Mouse (Mus musculus): ENCODE results near the gene Cd19. TPM values are rescaled to one million over a fixed set of nuclear protein-coding genes. Genes with fewer than 3 reads are reported as not detected.
A peak's percentile ranks its signal among the peaks of the same experiment; 100 is the strongest.

Cd19 gene
- polyA plus RNA-seq, 1 experiment from 2014 or later: not detected

DNA sequence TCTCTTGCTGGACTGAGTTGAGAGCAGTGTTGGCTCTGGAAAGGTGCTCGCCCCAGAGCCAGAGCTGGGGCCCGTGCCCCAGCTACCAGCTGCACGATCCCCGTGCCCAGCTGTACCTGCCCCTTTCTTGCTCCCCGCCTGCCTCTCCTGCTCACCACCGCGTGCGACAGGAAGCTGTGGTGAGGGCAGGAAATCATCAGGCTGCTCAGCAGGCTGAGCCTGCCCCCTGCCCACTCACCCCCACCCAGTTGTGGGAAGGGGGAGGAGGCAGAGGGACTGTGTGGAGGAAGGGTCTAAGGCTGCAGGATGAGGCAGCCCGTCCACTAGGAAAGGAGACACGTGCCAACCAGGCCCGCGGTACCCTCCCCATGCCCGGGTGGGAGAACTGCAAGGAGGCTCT lies 45.3 kb downstream of the Cd19 start, which contains the start of gene Lat:
Gene Lat, minus strand, starts transcription at position 178 of the 400 bp plus-strand sequence.
- H3K4me1 ChIP-seq (ENCODE audit: control insufficient read depth, insufficient read depth, low read length): no peaks in the 10 kb centered on the region
- no peaks in the 10 kb centered on the region for H3K27me3 ChIP-seq (ENCODE audit: control insufficient read depth, insufficient read depth, low read length)
- peak; percentile 31; the same call in 1 of the 2 replicates for ATAC-seq (replicated peaks; ENCODE audit: insufficient number of reproducible peaks, low FRiP score, low TSS enrichment)
- peak within 1 kb of the TSS; percentile 35 for H3K4me2 ChIP-seq
- 40% methylated on average over 13 of the region's 13 CpGs for WGBS (ENCODE audit: insufficient replicate concordance)
- no peak within 1 kb of the TSS for H3K4me3 ChIP-seq (ENCODE audit: low read depth, low read length)
- no peaks in the 10 kb centered on the region for H3K9me3 ChIP-seq (replicated peaks; ENCODE audit: control insufficient read depth, low read length)
- H3K36me3 ChIP-seq (ENCODE audit: control insufficient read depth, insufficient read depth, low read length): peaks cover 15% of the 10 kb centered on the region; the same call in 1 of the 2 replicates
- H3K27ac ChIP-seq (ENCODE audit: low read depth, low read length): no peak within 1 kb of the TSS
- H3K9ac ChIP-seq (ENCODE audit: low read depth, low read length): no peak within 1 kb of the TSS

DNA sequence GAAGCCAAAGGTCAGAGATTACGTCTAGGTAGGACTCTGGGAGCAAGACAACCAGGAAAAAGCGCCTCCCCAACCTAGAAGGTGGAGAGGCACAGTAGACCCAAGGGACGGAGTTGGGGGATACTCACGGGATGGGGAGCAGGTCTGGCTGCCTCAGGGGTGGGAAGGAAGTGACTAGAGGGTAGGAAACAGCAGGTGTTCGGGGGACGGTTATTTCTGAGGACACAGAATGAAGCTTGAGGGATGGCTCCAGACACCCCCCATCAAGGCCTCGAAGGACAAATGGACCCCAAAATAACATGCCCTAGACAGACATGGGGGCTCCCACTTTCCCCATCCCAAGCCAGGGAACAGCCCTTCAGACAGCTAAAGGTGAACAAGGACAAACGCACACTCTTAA lies 46.3 kb downstream of the Cd19 start:
- Histone ChIP-seq H3K27ac (ENCODE audit: low read depth, low read length) (no peak overlapping the region), H3K36me3 (ENCODE audit: control insufficient read depth, insufficient read depth, low read length) (peaks cover 15% of the 10 kb centered on the region; the same call in 1 of the 2 replicates), H3K9ac (ENCODE audit: low read depth, low read length) (no peak overlapping the region), H3K9me3 (replicated peaks; ENCODE audit: control insufficient read depth, low read length) (no peaks in the 10 kb centered on the region), H3K4me2 (no peak overlapping the region), H3K4me3 (ENCODE audit: low read depth, low read length) (no peak overlapping the region), H3K4me1 (ENCODE audit: control insufficient read depth, insufficient read depth, low read length) (no peaks in the 10 kb centered on the region), H3K27me3 (ENCODE audit: control insufficient read depth, insufficient read depth, low read length) (no peaks in the 10 kb centered on the region)
- ATAC-seq (replicated peaks; ENCODE audit: insufficient number of reproducible peaks, low FRiP score, low TSS enrichment): no peak
- WGBS (ENCODE audit: insufficient replicate concordance): 78% methylated on average over 8 of the region's 8 CpGs

DNA sequence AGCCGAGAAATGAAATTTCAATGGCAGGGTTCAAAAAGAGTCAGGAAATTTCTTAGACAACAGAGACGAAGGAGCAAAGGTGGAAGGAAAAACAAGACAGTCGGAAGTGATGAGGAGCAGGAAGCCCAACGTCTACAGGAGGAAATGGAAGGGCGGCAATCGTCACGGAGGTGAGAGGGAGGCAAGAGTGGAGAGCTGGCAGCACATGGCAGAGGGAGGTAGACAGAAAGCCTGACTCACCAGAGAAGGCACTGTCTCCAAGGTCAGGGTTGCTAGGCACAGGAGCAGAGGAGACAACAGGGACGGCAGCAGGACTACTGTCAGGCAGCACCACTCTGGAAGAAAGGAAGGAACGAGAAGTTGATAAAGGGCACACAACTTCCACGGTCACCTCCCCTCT lies 47.1 kb downstream of the Cd19 start:
- Histone ChIP-seq H3K9me3 (replicated peaks; ENCODE audit: control insufficient read depth, low read length) (no peaks in the 10 kb centered on the region), H3K36me3 (ENCODE audit: control insufficient read depth, insufficient read depth, low read length) (peaks cover 13% of the 10 kb centered on the region; the same call in 1 of the 2 replicates), H3K4me3 (ENCODE audit: low read depth, low read length) (no peak overlapping the region), H3K27me3 (ENCODE audit: control insufficient read depth, insufficient read depth, low read length) (no peaks in the 10 kb centered on the region), H3K27ac (ENCODE audit: low read depth, low read length) (no peak overlapping the region), H3K4me1 (ENCODE audit: control insufficient read depth, insufficient read depth, low read length) (no peaks in the 10 kb centered on the region), H3K4me2 (no peak overlapping the region), H3K9ac (ENCODE audit: low read depth, low read length) (no peak overlapping the region)
- WGBS (ENCODE audit: insufficient replicate concordance): 76% methylated on average over 10 of the region's 10 CpGs
- ATAC-seq (replicated peaks; ENCODE audit: insufficient number of reproducible peaks, low FRiP score, low TSS enrichment): no peak

DNA sequence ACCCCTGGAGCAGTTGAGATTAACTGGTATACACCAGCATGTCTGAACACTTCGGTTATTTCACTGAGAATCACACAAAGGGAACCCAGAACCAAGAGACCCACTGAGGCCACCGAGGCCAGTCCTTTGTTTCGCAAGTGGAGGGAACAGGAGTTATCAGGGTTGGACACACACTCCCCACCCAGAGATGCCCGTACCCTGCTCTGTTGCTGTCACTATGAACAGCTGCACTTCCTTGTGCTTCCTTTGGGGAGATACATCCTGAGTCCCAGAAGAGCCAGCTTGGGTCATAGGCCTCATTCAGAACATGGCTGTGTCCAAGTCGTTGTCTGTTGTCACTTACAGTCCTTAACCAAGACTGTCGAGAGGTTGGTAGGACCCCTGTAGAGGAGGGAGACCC lies 51.7 kb downstream of the Cd19 start:
- H3K27me3 ChIP-seq (ENCODE audit: control insufficient read depth, insufficient read depth, low read length): no peaks in the 10 kb centered on the region
- no peak for ATAC-seq (replicated peaks; ENCODE audit: insufficient number of reproducible peaks, low FRiP score, low TSS enrichment)
- WGBS (ENCODE audit: insufficient replicate concordance): 71% methylated on average over 6 of the region's 6 CpGs
- H3K27ac ChIP-seq (ENCODE audit: low read depth, low read length): no peak overlapping the region
- no peak overlapping the region for H3K4me2 ChIP-seq
- no peaks in the 10 kb centered on the region for H3K4me1 ChIP-seq (ENCODE audit: control insufficient read depth, insufficient read depth, low read length)
- H3K9me3 ChIP-seq (replicated peaks; ENCODE audit: control insufficient read depth, low read length): no peaks in the 10 kb centered on the region
- no peaks in the 10 kb centered on the region for H3K36me3 ChIP-seq (ENCODE audit: control insufficient read depth, insufficient read depth, low read length)
- no peak overlapping the region for H3K9ac ChIP-seq (ENCODE audit: low read depth, low read length)
- no peak overlapping the region for H3K4me3 ChIP-seq (ENCODE audit: low read depth, low read length)

DNA sequence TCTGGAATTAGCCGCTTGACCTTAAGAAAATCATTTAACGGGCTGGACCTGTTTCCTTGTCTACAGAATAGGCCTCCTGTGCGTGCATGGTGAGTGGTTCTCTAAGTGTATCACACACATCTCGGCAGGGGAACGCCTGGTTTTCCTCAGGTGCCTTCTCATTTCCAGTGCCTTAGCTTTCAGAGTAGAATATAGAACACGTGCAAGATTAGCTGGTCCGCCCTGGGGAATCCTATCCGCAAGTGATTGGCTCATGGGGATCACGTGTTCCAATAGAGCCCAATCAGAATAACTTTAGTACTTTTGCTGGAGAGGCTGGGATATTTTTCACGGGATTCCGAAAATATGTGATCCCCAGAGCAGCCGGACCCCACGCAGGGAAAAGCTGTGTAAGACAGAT lies 55.6 kb downstream of the Cd19 start:
- ATAC-seq (replicated peaks; ENCODE audit: insufficient number of reproducible peaks, low FRiP score, low TSS enrichment): no peak

More for the DNA sequence above, 55.6 kb downstream of the Cd19 start:
- Histone ChIP-seq H3K4me1 (ENCODE audit: control insufficient read depth, insufficient read depth, low read length) (peaks cover 10% of the 10 kb centered on the region; the same call in 1 of the 2 replicates), H3K27me3 (ENCODE audit: control insufficient read depth, insufficient read depth, low read length) (no peaks in the 10 kb centered on the region), H3K9me3 (replicated peaks; ENCODE audit: control insufficient read depth, low read length) (no peaks in the 10 kb centered on the region), H3K4me2 (no peak overlapping the region; the same call in 1 of the 2 replicates), H3K4me3 (ENCODE audit: low read depth, low read length) (no peak overlapping the region), H3K36me3 (ENCODE audit: control insufficient read depth, insufficient read depth, low read length) (no peaks in the 10 kb centered on the region), H3K9ac (ENCODE audit: low read depth, low read length) (no peak overlapping the region), H3K27ac (ENCODE audit: low read depth, low read length) (no peak overlapping the region)
- 57% methylated on average over 13 of the region's 13 CpGs for WGBS (ENCODE audit: insufficient replicate concordance)

Small RNA genes within 50 kb of the gene (microRNA-seq; reads per million reads assigned to microRNA genes)
- 0.54 reads per million for gene Mir7058 (ENCODE audit: borderline number of aligned reads)

Other genes starting within 250 kb of the Cd19 start
- 39.9 and 44.3 TPM in 2 replicates for gene Xpo6, start 214.4 kb downstream of the Cd19 start, polyA plus RNA-seq (2014; fragmentation: Nextera tagmentation; extraction: Ambion mirVana)
- gene Sbk1, start 142.3 kb downstream of the Cd19 start, polyA plus RNA-seq (2014; fragmentation: Nextera tagmentation; extraction: Ambion mirVana): 16.7 and 17.6 TPM in 2 replicates
- gene Lat, start 45.3 kb downstream of the Cd19 start, polyA plus RNA-seq (2014; fragmentation: Nextera tagmentation; extraction: Ambion mirVana): 5.1 and 6.1 TPM in 2 replicates
- 31.5 and 40.1 TPM in 2 replicates for gene Spns1, start 37.4 kb downstream of the Cd19 start, polyA plus RNA-seq (2014; fragmentation: Nextera tagmentation; extraction: Ambion mirVana)
- 1.6 and 1.8 TPM in 2 replicates for gene Nfatc2ip, start 18.2 kb downstream of the Cd19 start, polyA plus RNA-seq (2014; fragmentation: Nextera tagmentation; extraction: Ambion mirVana)
- 18.1 and 23.0 TPM in 2 replicates for gene Rabep2, start 13.9 kb upstream of the Cd19 start, polyA plus RNA-seq (2014; fragmentation: Nextera tagmentation; extraction: Ambion mirVana)
- gene Atp2a1, start 48.2 kb upstream of the Cd19 start, polyA plus RNA-seq (2014; fragmentation: Nextera tagmentation; extraction: Ambion mirVana): 5.0 and 7.5 TPM in 2 replicates
- 33.7 and 36.0 TPM in 2 replicates for gene Sh2b1, start 60.5 kb upstream of the Cd19 start, polyA plus RNA-seq (2014; fragmentation: Nextera tagmentation; extraction: Ambion mirVana)
- 167 and 187 TPM in 2 replicates for gene Tufm, start 72.5 kb upstream of the Cd19 start, polyA plus RNA-seq (2014; fragmentation: Nextera tagmentation; extraction: Ambion mirVana)
- gene Atxn2l, start 88.5 kb upstream of the Cd19 start, polyA plus RNA-seq (2014; fragmentation: Nextera tagmentation; extraction: Ambion mirVana): 38.2 and 39.9 TPM in 2 replicates
- gene Eif3c, start 151.5 kb upstream of the Cd19 start, polyA plus RNA-seq (2014; fragmentation: Nextera tagmentation; extraction: Ambion mirVana): 129 and 133 TPM in 2 replicates
- 0.13 and 0.31 TPM in 2 replicates for gene Apobr, start 170.1 kb upstream of the Cd19 start, polyA plus RNA-seq (2014; fragmentation: Nextera tagmentation; extraction: Ambion mirVana)
- 16.3 and 19.7 TPM in 2 replicates for gene Cln3, start 170.9 kb upstream of the Cd19 start, polyA plus RNA-seq (2014; fragmentation: Nextera tagmentation; extraction: Ambion mirVana)
- not detected in 2 replicates for gene Il27, start 180.1 kb upstream of the Cd19 start, polyA plus RNA-seq (2014; fragmentation: Nextera tagmentation; extraction: Ambion mirVana)
- 1.2 and 2.8 TPM in 2 replicates for gene Nupr1, start 216.0 kb upstream of the Cd19 start, polyA plus RNA-seq (2014; fragmentation: Nextera tagmentation; extraction: Ambion mirVana)
- 24.7 and 28.9 TPM in 2 replicates for gene Sgf29, start 234.4 kb upstream of the Cd19 start, polyA plus RNA-seq (2014; fragmentation: Nextera tagmentation; extraction: Ambion mirVana)